Mouse (Mus musculus) splenic B cell, adult 2 months (primary cell): ENCODE measurements around the gene Lrrc49.

Experiments
- DNase-seq: peaks from one replicate; pipeline ENCODE4 v3.0.0-alpha.2; 2011; ENCODE audit warnings: low read depth, low spot score
- H3K27me3 ChIP-seq: 2 replicates; pipeline ENCODE4 v1.6.1; 2012; ENCODE audit warnings: mild to moderate bottlenecking, low read length, moderate library complexity, mixed read lengths; ENCODE audit not compliant: control insufficient read depth, poor library complexity, insufficient read depth, severe bottlenecking
- H3K36me3 ChIP-seq: 2 replicates; pipeline ENCODE4 v1.6.1; 2012; ENCODE audit warnings: mild to moderate bottlenecking, low read length, moderate library complexity, mixed read lengths; ENCODE audit not compliant: control insufficient read depth, poor library complexity, insufficient read depth, severe bottlenecking

The Lrrc49 gene

DNA sequence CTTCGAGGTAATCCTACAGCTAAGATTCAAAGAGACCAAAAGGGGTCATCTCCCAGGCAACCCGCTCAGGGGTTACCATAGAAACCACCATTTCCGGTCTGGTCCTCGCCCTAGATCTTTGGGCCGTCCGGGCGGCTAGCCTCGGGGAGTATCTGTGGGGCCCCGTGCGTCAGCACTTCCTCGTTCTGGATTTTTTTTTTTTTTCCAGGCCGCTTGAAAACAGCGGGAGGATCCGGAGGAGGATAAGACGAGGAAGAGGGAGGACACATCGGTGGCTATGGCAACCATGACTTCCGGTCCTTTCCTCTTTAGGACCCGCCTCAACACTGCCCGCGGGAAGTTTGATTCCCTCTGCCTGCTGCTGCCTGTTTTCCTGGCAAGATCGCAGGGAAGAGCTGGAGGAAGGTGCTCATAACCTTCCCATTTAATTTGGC is at the start of gene Lrrc49:
TSS of gene Lrrc49 (minus strand) at position 268 of the 434 bp plus-strand sequence.
- peak; percentile 78 for DNase-seq
- H3K27me3 ChIP-seq, result no peaks in the 10 kb centered on the region
- no peaks in the 10 kb centered on the region for H3K36me3 ChIP-seq

DNA sequence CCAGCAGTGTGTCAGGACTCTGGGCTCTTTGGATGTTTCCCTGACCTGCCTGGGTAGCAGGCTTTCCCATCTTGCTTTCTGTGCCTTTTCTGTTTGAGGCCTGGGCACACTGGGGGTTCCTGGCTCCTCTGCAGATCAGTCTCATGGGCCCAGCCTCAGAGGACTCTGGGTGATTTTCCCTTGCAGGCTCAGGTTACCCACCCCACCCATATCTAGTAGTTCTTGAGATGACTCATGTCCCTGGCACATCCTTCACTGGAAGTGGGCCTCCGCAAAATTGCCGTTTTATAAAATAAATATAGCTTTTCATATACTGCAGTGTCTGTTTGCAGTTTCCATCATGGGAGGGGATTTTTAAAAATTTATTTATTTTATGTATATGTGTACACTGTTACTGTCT is 46.4 kb upstream of the Lrrc49 start:
- no peak for DNase-seq
- Histone ChIP-seq H3K27me3 (no peaks in the 10 kb centered on the region), H3K36me3 (no peaks in the 10 kb centered on the region)

DNA sequence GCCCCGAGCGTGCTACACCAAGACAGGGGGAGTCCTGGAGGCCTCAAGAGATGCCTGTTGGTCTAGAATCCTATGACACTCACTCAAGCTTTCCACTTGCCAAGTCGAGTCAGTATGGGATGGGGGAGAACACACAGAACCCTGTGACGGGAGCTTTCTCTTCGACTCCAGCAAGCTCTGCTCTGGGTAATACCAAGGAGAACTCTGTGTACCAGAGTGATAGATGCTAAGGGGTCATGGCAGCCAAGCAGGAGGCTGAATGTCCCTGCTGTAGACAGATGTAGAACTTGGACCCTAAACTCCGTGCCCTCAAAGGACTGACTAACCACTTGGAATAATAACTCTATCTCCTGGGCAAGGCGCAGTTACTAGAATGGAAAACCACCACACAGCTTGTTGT is 37.0 kb upstream of the Lrrc49 start:
- DNase-seq, result no peak
- no peaks in the 10 kb centered on the region for H3K36me3 ChIP-seq
- no peaks in the 10 kb centered on the region for H3K27me3 ChIP-seq

DNA sequence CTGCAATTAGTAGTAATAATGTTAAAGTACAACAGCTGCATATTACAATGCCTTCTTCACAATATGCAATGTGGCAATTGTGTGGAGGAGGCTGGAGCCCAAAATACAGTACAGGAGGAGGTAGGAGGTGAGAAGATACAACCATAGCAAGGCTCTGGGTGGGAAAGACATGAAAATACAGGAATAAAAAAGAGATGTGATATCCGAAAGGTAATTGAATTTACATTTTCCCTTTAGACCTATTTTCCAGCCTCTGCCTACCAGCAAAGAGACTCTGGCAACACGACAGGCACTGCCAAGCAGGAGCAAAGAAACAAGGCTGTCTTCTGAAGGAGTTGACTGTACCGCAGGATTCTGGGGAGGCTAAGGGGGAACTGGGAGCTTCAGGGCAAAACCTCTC is 31.7 kb upstream of the Lrrc49 start:
- Histone ChIP-seq H3K27me3 (no peaks in the 10 kb centered on the region), H3K36me3 (no peaks in the 10 kb centered on the region)
- DNase-seq, result no peak

DNA sequence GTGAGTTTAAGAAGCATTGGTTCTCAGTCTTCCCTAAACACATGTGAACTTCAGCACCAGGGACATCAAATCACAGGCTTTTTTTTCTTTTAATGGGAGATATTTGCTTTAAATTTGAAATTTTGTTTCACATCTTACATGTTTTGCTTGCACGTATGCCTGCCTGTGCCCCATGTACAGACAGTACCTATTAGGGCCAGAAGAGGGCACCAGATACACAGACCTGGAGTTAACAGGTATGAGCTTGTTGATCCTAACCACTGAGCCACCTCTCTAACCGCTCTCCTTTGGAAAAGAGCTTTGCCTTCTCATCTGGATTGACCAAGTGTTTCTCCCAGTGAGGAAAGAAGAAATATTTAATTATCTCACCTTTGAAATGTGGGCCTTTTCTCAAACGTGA is 30.3 kb upstream of the Lrrc49 start:
- Histone ChIP-seq H3K27me3 (no peaks in the 10 kb centered on the region), H3K36me3 (no peaks in the 10 kb centered on the region)
- DNase-seq, result peak; percentile 67

DNA sequence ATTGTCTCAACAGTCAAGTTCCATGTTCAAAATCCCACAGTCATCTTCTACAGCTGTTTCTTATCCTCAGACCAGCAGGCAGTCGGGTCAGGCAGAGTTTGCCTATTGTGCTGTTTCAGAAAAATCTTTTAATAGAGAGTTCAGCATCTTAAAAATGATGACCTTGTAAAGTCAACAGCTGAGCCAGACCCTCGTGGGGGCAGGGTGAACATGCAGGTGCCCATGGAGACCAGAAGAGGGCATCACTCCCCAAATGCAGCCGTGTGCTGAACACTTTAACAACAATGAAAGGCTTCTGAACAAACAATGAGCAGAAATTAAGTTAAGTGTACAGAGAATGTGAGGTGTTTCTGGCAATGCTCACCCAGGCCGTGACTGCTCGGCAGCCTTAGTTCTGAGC is 27.9 kb upstream of the Lrrc49 start:
- no peaks in the 10 kb centered on the region for H3K36me3 ChIP-seq
- no peak for DNase-seq
- no peaks in the 10 kb centered on the region; the same call in 1 of the 2 replicates for H3K27me3 ChIP-seq

DNA sequence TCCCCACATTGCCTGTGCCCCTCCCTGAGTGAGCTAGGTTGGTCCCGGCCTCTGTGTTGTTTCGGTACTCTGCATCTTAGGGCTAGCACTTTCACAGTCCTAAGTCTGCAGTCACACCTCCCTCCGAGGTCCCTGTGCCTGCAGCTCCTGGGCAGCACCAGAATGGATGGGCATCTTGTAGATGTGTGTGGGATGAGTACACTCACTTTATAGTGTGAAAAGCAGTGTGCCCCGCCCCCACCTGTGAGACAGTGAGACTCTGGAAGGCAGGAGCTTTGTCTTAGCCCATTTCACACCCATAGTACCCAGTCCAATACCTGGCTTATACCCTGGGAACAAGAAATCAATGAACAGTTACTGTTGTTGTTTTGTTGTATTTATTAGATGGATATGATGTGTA is 27.3 kb upstream of the Lrrc49 start:
- Histone ChIP-seq H3K36me3 (no peaks in the 10 kb centered on the region), H3K27me3 (no peaks in the 10 kb centered on the region; the same call in 1 of the 2 replicates)
- no peak for DNase-seq

DNA sequence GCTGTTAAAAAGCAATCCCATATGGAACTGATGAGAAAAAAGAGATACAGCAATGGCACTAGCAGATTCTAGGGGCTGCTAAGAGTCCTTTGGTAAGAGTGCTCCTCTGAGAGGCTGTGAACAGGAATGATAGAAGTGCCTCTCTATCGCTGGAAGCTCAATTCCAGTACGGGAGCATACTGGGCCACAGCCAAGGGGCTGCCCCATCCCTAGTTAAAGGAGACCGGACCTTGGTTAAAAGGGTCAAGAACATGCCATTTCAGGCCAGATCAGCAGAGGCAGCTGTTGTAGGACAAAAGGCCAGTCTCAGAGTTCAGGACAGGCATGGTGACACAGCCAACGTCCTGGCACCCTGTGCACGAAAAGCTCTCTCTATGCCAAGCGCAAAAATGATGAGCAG is 26.2 kb upstream of the Lrrc49 start:
- Histone ChIP-seq H3K27me3 (no peaks in the 10 kb centered on the region; the same call in 1 of the 2 replicates), H3K36me3 (no peaks in the 10 kb centered on the region)
- DNase-seq, result no peak

DNA sequence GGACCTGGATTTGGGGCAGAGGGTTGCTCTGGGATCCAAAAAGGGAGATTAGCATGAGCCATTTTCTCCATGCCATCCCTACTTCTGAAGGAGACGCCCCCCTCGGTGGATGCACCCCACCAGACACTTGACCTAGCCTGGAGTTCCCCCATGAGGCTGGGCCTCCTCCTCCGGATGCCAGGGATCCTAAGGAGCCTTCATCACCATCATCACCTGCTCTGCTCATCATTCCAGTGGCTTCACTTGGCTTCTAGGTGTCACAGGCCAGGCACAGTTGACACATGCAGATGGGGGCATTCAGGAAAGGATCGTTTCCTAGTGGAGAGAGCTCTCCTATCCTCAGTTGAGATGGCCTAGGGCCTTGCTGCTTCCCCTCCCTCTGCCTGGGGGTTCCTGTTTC is 25.7 kb upstream of the Lrrc49 start:
- no peaks in the 10 kb centered on the region; the same call in 1 of the 2 replicates for H3K27me3 ChIP-seq
- DNase-seq, result no peak
- no peaks in the 10 kb centered on the region for H3K36me3 ChIP-seq

DNA sequence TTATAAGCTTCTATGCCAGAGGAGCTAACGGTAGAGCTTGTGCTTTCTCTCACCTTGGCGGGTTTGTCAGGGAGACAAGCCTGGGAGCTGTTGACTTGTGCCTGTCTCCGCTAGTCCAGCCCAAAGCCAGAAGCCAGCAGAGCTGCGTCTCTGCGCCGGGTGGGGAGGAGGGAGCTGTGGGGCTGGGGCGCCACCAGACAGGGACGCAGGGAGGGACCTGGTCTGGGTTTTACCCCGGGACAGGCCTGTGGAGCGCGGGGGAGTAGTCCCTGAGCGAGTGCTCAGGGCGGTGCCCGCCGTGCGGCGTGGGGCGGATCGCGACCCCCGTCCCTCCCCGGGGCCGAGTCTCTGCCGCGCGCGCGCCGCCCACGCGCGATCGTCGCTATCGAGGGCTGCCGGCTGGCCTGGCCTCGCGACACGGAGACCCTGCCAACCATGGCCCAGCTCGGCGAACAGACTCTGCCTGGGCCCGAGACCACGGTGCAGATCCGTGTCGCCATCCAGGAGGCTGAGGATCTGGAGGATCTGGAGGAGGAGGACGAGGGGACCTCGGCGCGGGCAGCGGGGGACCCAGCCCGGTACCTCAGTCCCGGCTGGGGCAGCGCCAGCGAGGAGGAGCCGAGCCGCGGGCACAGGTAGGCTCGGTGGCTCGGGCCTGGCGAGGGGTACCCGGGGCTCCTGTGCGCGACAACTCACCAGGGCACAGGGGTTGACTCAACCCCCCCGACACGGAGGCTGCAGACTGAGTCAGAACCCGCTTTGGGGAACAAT is 25.0 kb upstream of the Lrrc49 start, which contains the start of gene Larp6:
TSS of gene Larp6 (plus strand) at position 219 of the 771 bp plus-strand sequence.
- H3K27me3 ChIP-seq, result no peaks in the 10 kb centered on the region; the same call in 1 of the 2 replicates
- no peaks in the 10 kb centered on the region for H3K36me3 ChIP-seq
- no peak for DNase-seq

DNA sequence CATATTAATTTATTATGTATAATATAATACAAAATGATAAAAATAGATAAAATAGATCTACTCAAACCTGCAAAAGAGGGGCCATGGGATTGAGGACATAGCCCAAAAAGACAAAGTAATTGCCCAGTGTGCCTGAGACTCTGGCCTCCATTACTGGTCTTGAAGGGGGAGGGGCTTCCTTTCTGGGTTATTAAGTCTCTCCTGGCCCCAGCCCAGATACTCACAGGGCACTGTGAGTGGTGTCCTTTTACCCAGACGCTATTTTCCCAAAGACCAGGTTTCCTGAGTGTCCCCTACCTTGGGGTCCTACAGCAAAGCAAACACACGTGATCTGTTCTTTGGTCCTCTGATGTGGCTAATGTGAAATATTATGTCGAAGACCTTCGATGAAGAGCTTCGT is 24.1 kb upstream of the Lrrc49 start:
- no peaks in the 10 kb centered on the region; the same call in 1 of the 2 replicates for H3K27me3 ChIP-seq
- H3K36me3 ChIP-seq, result no peaks in the 10 kb centered on the region
- DNase-seq, result no peak

DNA sequence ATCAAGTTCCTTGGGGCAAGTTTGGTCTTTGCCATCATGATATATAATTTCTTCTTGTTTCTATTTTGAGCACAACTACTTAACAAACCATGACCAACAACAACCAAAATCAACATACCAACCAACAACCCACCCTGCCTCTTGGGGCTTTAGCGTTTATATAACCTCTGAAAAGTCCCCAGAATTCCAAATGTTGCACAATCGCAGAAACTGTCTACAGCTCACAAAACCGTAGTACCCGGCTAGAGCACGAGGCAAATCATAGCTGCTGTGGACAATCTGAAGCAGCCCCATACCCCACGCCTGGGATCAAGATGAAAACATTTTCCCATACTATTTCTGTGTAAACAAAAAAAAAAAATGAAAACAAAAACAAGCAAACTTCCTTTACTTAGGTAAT is 21.8 kb upstream of the Lrrc49 start:
- H3K36me3 ChIP-seq, result no peaks in the 10 kb centered on the region
- DNase-seq, result no peak
- no peaks in the 10 kb centered on the region; the same call in 1 of the 2 replicates for H3K27me3 ChIP-seq

DNA sequence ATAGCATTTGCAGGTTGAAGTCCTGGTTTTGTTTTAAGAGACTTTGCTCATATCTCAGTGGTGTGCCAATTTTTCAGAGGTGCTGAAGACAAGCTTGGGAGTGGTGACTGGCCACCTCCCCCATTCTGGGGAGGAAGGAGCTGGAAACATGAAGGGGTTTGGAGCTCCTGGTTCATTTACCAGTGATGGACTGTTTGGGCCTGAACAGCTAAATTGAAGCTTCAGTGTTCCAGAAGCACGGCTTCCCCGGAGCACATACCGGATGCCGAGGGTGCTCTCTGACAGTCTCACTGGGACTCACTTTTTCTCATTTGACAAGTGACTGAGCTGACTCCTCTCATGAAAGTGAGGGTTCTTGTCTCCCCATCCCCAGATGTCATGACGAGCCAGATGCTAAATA is 20.6 kb upstream of the Lrrc49 start:
- Histone ChIP-seq H3K36me3 (no peaks in the 10 kb centered on the region), H3K27me3 (no peaks in the 10 kb centered on the region; the same call in 1 of the 2 replicates)
- DNase-seq, result no peak

DNA sequence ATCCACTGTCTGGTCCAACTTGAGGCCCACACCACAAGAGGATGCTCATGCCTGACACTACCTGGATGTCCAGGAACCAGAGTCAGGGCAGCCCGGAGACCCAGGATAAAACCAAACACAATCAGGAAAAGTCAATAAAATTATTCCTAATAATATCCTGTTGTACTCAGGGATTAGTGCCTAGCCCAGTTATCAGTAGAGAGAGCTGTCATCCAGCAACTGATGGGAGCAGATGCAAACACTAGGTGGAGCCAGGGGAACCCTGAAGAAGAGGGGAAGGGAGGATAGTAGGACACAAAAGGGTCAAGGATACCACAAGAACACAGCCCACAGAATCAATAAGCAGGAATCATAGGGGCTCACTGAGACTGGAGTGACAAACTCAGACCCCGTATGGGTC is 19.6 kb upstream of the Lrrc49 start:
- Histone ChIP-seq H3K27me3 (no peaks in the 10 kb centered on the region), H3K36me3 (no peaks in the 10 kb centered on the region)
- no peak for DNase-seq

DNA sequence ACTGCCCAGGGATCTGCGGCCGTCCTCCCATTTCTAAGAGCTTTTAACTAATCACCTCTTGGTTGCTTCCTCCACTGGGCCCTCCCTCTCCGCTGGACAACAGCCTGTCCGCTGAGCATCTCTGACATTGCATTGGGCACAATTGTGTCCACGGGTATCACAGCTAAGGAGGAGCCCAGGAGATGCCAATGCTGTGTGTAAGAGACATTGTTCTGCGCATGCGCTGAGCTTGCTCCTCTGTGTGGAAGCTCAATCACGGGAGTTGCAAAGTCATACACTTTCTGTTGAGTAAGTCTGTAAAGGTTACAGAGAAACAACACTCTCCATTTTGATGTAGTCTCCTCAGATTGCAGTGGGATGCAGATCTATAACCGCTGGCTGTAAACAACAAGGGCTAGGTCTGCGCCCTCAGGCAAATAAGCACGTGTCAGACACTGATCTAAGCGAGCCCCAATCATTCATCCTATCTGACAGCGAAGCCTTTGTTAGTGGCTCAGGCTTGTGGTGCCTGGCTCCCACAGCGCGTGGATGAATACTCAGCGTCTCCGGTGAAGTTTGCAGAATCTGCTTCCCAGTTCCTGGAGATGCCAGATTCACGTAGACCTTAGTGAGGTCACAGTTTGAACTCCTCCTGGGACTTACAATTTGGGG is 11.7 kb upstream of the Lrrc49 start:
- no peak for DNase-seq
- H3K27me3 ChIP-seq, result no peaks in the 10 kb centered on the region
- no peaks in the 10 kb centered on the region for H3K36me3 ChIP-seq
